Mouse (Mus musculus): ENCODE data around the gene Sdhc.
"Not testable (repeated sequence)": the region's sequence is repeated elsewhere in the genome, so short reads cannot be mapped to it uniquely, and the experiment has no call there.

The Sdhc gene

DNA sequence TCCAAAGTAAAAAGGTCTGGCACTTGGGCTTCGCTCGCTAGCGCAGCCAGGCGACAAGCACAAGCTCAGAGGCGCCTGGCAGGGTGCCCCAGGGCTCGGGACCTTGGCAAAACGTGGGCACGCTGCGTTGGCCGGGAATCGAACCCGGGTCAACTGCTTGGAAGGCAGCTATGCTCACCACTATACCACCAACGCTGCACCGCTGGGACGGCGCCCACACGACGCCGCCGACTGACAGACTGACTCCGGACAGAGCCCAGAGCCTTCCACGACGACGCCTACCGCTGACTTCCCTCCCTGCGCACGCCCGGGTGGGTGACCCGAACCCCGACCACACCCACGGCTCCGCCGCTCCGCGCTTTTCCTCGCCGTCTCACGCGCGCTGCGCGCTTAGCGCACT lies 70.6 kb downstream of the Sdhc start:
- not testable (repeated sequence) for ATAC-seq (ENCODE audit: low TSS enrichment)

- ATAC-seq (ENCODE audit: low TSS enrichment) = peak; percentile 18; the same call in 1 of the 2 replicates
Measured at GRCm38 (mm10) chr1:171079345-171079744, 71.1 kb downstream of the Sdhc start.

DNA sequence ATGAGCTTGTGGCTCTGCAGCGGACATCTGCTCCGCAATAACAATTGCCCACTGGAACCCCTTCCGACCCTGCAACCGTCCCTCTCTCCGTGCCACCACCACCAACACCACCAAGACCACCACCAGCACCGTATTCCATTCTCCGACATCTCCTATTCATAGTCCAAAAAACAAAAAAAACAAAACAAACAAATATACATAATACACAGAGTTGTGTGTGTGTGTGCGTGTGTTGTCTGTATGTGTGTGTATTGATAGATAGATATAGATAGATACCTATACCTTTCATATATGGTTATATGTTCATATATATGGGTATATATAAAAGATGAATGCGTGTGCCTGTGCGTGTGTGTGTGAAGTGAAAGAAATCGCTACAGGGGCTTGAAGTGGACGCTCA lies 72.0 kb downstream of the Sdhc start:
- ATAC-seq (ENCODE audit: low TSS enrichment) = not testable (repeated sequence)

GRCm38 (mm10) chr1:171077955-171078354 lies 72.4 kb downstream of the Sdhc start:
- ATAC-seq (ENCODE audit: low TSS enrichment) = peak; percentile 11

GRCm38 (mm10) chr1:171077192-171077591 lies 73.2 kb downstream of the Sdhc start:
- not testable (repeated sequence) for ATAC-seq (ENCODE audit: low TSS enrichment)

Data from frontal cortex, adult (tissue).